Mouse (Mus musculus) E14TG2a.4 (cell line): ENCODE data around the gene Olfr154.
"Not testable (repeated sequence)": the region's sequence is repeated elsewhere in the genome, so short reads cannot be mapped to it uniquely, and the experiment has no call there.

Experiments
- CTCF ChIP-seq: conservative IDR thresholded peaks from 2 replicates; pipeline ENCODE4 v1.5.1; 2014; ENCODE audit warnings: low read length
- NANOG ChIP-seq: IDR thresholded peaks from 2 replicates; pipeline ENCODE4 v1.6.1; 2014; ENCODE audit warnings: borderline replicate concordance, low read length, mixed read lengths
- POU5F1 ChIP-seq: IDR thresholded peaks from 2 replicates; pipeline ENCODE4 v1.6.1; 2014; ENCODE audit warnings: low read length, borderline replicate concordance

GRCm38 (mm10) chr2:85710680-85711079 lies 46.4 kb upstream of the Olfr154 start:
- not testable (repeated sequence) for TF ChIP-seq CTCF, POU5F1, NANOG
